Mouse (Mus musculus): ENCODE data around the gene Glipr2.
A peak's percentile ranks its signal among the peaks of the same experiment; 100 is the strongest.

The Glipr2 gene

GRCm38 (mm10) chr4:43971541-43972136 lies 14.4 kb downstream of the Glipr2 start:
- no peak for DNase-seq

- peak; percentile 49 to 80 for DNase-seq
Observed at GRCm38 (mm10) chr4:43972137-43972591, 15.0 kb downstream of the Glipr2 start.

GRCm38 (mm10) chr4:43973526-43973981 lies 16.4 kb downstream of the Glipr2 start:
- peak; percentile 14 to 62 for DNase-seq

- DNase-seq, result no peak
Observed at GRCm38 (mm10) chr4:43974914-43975616, 17.9 kb downstream of the Glipr2 start.

- no peak for DNase-seq
Observed at GRCm38 (mm10) chr4:43976223-43976740, 19.1 kb downstream of the Glipr2 start.

GRCm38 (mm10) chr4:43978521-43979443 lies 21.6 kb downstream of the Glipr2 start:
- peak; percentile 60 to 68 for DNase-seq

- DNase-seq, result peak; percentile 61 to 62
Observed at GRCm38 (mm10) chr4:43979746-43980145, 22.5 kb downstream of the Glipr2 start.

GRCm38 (mm10) chr4:43980236-43980635 lies 23.0 kb downstream of the Glipr2 start:
- DNase-seq, result no peak

GRCm38 (mm10) chr4:43980846-43981245 lies 23.6 kb downstream of the Glipr2 start:
- DNase-seq, result no peak

- peak in 1 of 2 experiments; percentile 0 for DNase-seq
Observed at GRCm38 (mm10) chr4:43981251-43981650, 24.1 kb downstream of the Glipr2 start.

GRCm38 (mm10) chr4:43982053-43982732 lies 25.0 kb downstream of the Glipr2 start:
- peak; percentile 93 to 96 for DNase-seq

GRCm38 (mm10) chr4:43983181-43983580 lies 26.0 kb downstream of the Glipr2 start, which contains the start of gene Ccin:
Gene Ccin (plus strand): TSS chr4:43983483.
- no peak for DNase-seq

GRCm38 (mm10) chr4:43983756-43984155 lies 26.6 kb downstream of the Glipr2 start:
- DNase-seq, result no peak

- DNase-seq, result no peak
Observed at GRCm38 (mm10) chr4:43984326-43984725, 27.1 kb downstream of the Glipr2 start.

- DNase-seq, result peak in 1 of 2 experiments; percentile 20
Observed at GRCm38 (mm10) chr4:43988976-43989375, 31.8 kb downstream of the Glipr2 start.

GRCm38 (mm10) chr4:43993072-43993471 lies 35.9 kb downstream of the Glipr2 start:
- peak in 1 of 2 experiments; percentile 21 for DNase-seq

- no peak for DNase-seq
Observed at GRCm38 (mm10) chr4:43994342-43994741, 37.1 kb downstream of the Glipr2 start.

- DNase-seq, result no peak
Observed at GRCm38 (mm10) chr4:44003622-44004021, 46.4 kb downstream of the Glipr2 start.

GRCm38 (mm10) chr4:44004126-44004525 lies 46.9 kb downstream of the Glipr2 start, which contains the start of gene Clta:
Gene Clta (plus strand): TSS chr4:44004452.
- DNase-seq, result no peak

GRCm38 (mm10) chr4:44004623-44005409 lies 47.6 kb downstream of the Glipr2 start:
- DNase-seq, result no peak

- DNase-seq, result no peak
Observed at GRCm38 (mm10) chr4:44010176-44010575, 53.0 kb downstream of the Glipr2 start.

Data from kidney, postnatal 25 days (tissue).